In genomic region chr7:107683622-107684021, GRCm38 (mm10) we compare ENCODE assay signal across 36 mouse cellular contexts. TPM values are rescaled to one million over a fixed set of nuclear protein-coding genes. Genes with fewer than 3 reads are reported as not detected.
DNase-seq lines count a peak whose midpoint lies in the region; ATAC-seq and TF ChIP-seq lines count a peak whose summit lies in the region.
"Had no signal": no experiment of that assay in that cellular context is flagged by ENCODE, and none has a peak within 500 bp of the region (broad histone marks: within the 10 kb centered on the region; RNA-seq: fewer than 3 reads in every experiment).

No protein-coding gene starts in this region.

- H3K36me3 ChIP-seq in hindbrain, postnatal 0 days (ENCODE audit: insufficient read depth, low read length), result no peaks in the 10 kb centered on the region
- H3K36me3 ChIP-seq: hindbrain, embryonic 15.5 days; limb, embryonic 15.5 days had no signal

- TF ChIP-seq POLR2A in lung, adult 2 months (IDR thresholded peaks at IDR 0.05; ENCODE audit: borderline replicate concordance, extremely low read depth, low read depth, low read length), result no peak

- no peaks in the 10 kb centered on the region for H3K9me3 ChIP-seq in hindbrain, postnatal 0 days (ENCODE audit: low read length)
- H3K9me3 ChIP-seq: embryonic facial prominence, embryonic 12.5 days; hindbrain, embryonic 15.5 days; limb, embryonic 10.5 days; limb, embryonic 15.5 days had no signal

- peak; percentile 84 for ATAC-seq in common myeloid progenitor, adult 5-6 weeks (replicated peaks; ENCODE audit: low read depth, poor library complexity, severe bottlenecking)
- ATAC-seq in megakaryocyte progenitor cell, adult 5-6 weeks (replicated peaks; ENCODE audit: poor library complexity), result peak; percentile 92
- ATAC-seq in hindbrain, postnatal 0 days, result no peak
- ATAC-seq: forebrain, embryonic 14.5 days; Patski had no signal

- H3K4me2 ChIP-seq in hindbrain, postnatal 0 days (ENCODE audit: low read depth, low read length), result no peak overlapping the region
- H3K4me2 ChIP-seq: embryonic facial prominence, embryonic 12.5 days; heart, embryonic 11.5 days; hindbrain, embryonic 15.5 days; limb, embryonic 15.5 days had no signal

- peaks cover 15% of the 10 kb centered on the region for H3K4me1 ChIP-seq in lung, adult 2 months (ENCODE audit: control insufficient read depth, insufficient read depth, low read length)
- H3K4me1 ChIP-seq in hindbrain, postnatal 0 days (ENCODE audit: insufficient read depth, low read length), result no peaks in the 10 kb centered on the region
- H3K4me1 ChIP-seq: embryonic facial prominence, embryonic 12.5 days; hindbrain, embryonic 15.5 days; limb, embryonic 15.5 days had no signal

- TF ChIP-seq CTCF in lung, adult 2 months (IDR thresholded peaks at IDR 0.05; ENCODE audit: insufficient read depth, low read length), result no peak
- no peak for TF ChIP-seq CTCF in hindbrain, postnatal 0 days (IDR thresholded peaks at IDR 0.05; ENCODE audit: low read depth)

- peak; percentile 27 for DNase-seq in lung, postnatal 14 days
- DNase-seq in lung, adult 2 months, result no peak
- no peak for DNase-seq in B cell, adult 2 months
- DNase-seq in hindbrain, postnatal 0 days (ENCODE audit: low spot score), result no peak
- DNase-seq: adrenal gland, postnatal 14 days; cerebellum, adult 11 months; cerebellum, adult 9-10 months; cerebellum, postnatal 36 days; embryo, embryonic 11 days; gastrocnemius, postnatal 14 days; heart, adult 18-20 months; heart, postnatal 4 days; kidney, adult 18-20 months; midbrain, embryonic 14.5 days; right cerebral cortex, postnatal 25 days had no signal

- WGBS in lung, adult 2 months, result 46% methylated on average over 3 of the region's 3 CpGs
- WGBS in hindbrain, postnatal 0 days, result 86% methylated on average over 3 of the region's 3 CpGs

- H3K27ac ChIP-seq in hindbrain, postnatal 0 days, result no peak overlapping the region
- H3K27ac ChIP-seq: embryonic facial prominence, embryonic 12.5 days; hindbrain, embryonic 15.5 days; kidney, postnatal 0 days; limb, embryonic 10.5 days; limb, embryonic 15.5 days; liver, embryonic 14.5 days had no signal

- H3K9ac ChIP-seq in hindbrain, postnatal 0 days (replicated peaks; ENCODE audit: low read length), result no peak overlapping the region
- H3K9ac ChIP-seq: embryonic facial prominence, embryonic 12.5 days; hindbrain, embryonic 15.5 days; limb, embryonic 15.5 days; liver, embryonic 14.5 days had no signal

- 0 out of 2 replicates have a peak, but pooled peaks cover 4% of the 10 kb centered on the region for H3K27me3 ChIP-seq in hindbrain, postnatal 0 days (ENCODE audit: insufficient read depth, low read length)
- H3K27me3 ChIP-seq: embryonic facial prominence, embryonic 12.5 days; limb, embryonic 15.5 days; Patski had no signal

- H3K4me3 ChIP-seq in lung, adult 2 months (replicated peaks; ENCODE audit: extremely low read depth, low read depth, low read length), result no peak overlapping the region
- no peak overlapping the region for H3K4me3 ChIP-seq in hindbrain, postnatal 0 days (ENCODE audit: low read length)
- H3K4me3 ChIP-seq: embryonic facial prominence, embryonic 12.5 days; hindbrain, embryonic 15.5 days; limb, embryonic 10.5 days; limb, embryonic 15.5 days had no signal

RNA-seq across cellular contexts. Expression of gene 5330417H12Rik, which starts 58.7 kb away (rescaled TPM):
- polyA plus RNA-seq in lung, adult 2 months (2012; rRNA removed), result not detected in 2 replicates
- not detected in 2 replicates for total RNA-seq in common myeloid progenitor, adult 5-6 weeks (2017)
- not detected in 2 replicates for total RNA-seq in megakaryocyte progenitor cell, adult 5-6 weeks (2015)
- not detected in 2 replicates for total RNA-seq in megakaryocyte progenitor cell, adult 5-6 weeks (2017)
- not detected in 2 replicates for total RNA-seq in hindbrain, postnatal 0 days (2014; rRNA removed)
- polyA plus RNA-seq in hindbrain, postnatal 0 days (2015; fragmentation: Nextera tagmentation; extraction: Ambion mirVana), result not detected in 2 replicates
- total RNA-seq: adrenal gland, postnatal 14 days; gastrocnemius, postnatal 14 days; heart, adult 18-20 months; heart, postnatal 4 days; layer of hippocampus, adult 8-10 months; layer of hippocampus, postnatal 25 days; left cerebral cortex, adult 8-10 months; MEL; neutrophil, adult 5-6 weeks had no signal
- polyA plus RNA-seq: forebrain, embryonic 14.5 days; heart, embryonic 11.5 days; heart, embryonic 16.5 days; hindbrain, embryonic 15.5 days; intestine, embryonic 14.5 days; kidney, postnatal 0 days; limb, embryonic 10.5 days; limb, embryonic 15.5 days; liver, embryonic 14.5 days; lung, embryonic 16.5 days; midbrain, embryonic 14.5 days; neural tube, embryonic 11.5 days; Patski; testis, adult 2 months had no signal
